Mouse (Mus musculus) CD8-positive naive resting alpha-beta T cell, adult 57 days (primary cell): ENCODE data around the gene Spc24. TPM values are rescaled to one million over a fixed set of nuclear protein-coding genes. Genes with fewer than 3 reads are reported as not detected.

ENCODE experiments used
- total RNA-seq: library from RNA; stranded (reverse); gene quantifications from one replicate; pipeline ENCODE4 v1.2.4, GENCODE M21; 2023

Gene Spc24
- total RNA-seq: 2.7 TPM

GRCm38 (mm10) chr9:21760155-21761088 lies at the start of gene Spc24:
Gene Spc24 (minus strand): TSS chr9:21760303.

DNA sequence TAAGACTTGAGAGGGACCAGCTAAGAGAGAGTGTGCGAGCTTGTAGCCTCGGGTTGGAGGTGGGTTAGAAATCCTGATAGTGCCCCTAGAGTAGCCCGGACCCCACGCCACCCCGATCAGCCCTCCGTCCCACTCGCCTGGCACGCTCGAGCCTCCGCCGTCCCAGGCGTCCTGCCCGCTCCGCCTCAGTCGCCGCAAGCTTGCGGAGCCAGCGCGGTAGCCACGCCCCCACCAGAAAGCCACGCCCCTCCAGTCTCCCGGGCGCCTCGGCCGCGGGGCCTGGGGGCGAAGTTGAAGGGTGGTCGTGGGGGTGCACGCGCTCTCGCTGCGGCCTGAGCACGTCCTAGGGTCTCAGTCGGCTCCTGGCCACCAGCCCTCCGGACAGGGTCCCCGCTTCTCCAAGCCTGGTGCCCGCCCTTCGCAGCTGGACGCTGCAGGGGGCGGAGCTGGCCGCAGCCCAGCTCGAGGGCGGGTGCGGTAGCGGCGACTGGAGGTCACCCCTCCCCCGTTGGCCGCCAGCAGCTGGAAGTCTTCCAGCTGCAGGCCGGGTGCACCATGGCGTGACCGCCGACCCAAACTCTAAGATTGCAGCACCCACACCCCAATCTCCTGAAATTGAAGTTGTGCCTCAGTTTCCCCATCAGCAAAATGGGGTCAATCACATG lies 38.4 kb upstream of the Spc24 start, which contains the start of gene Kank2:
Kank2 (minus strand) TSS at position 400 of the 665 bp plus-strand sequence.

DNA sequence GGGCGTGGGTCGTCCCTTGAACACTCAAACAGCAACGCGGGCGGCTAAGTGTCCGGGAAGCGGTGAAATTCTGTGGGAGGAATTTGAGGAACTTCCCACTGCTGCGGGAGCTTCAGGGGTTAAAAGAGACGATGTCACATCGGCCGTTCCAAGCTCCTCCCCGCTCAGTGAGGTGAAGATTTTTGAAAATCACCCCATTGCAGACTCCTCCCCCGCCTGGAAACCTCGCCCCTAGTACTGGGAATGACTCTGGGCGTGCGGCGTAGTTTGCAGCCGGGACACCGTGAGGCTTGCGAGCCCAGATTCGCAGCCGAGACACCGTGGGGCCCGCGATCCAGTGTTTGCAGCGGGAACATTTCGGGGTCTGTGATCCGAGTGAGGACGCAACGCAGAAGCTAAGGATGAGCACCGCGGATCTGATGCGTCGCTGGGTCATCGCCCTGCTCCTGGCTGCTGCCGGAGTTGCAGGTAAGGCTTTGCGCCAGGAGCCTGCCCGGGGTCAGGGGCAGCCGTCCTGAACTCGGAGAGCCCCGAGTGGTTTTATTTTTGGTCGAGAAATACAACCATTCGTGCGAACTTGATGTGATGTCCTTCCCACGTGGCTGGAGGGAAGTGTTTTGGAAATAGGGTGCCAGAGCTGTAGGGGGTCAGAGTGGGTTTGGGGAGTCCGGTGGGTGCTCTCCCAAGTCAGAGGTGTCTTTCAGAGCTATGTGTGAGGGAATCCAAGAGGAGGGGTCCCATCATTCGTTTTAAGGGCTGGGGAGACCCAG lies 36.5 kb downstream of the Spc24 start, which contains the start of gene Ldlr:
Ldlr (plus strand) TSS at position 107 of the 770 bp plus-strand sequence.

Other genes starting within 250 kb of the Spc24 start
- gene AB124611, start 234.1 kb downstream of the Spc24 start, total RNA-seq: 98.0 TPM
- gene Carm1, start 213.4 kb downstream of the Spc24 start, total RNA-seq: 73.5 TPM
- 26.6 TPM for gene Timm29, start 167.6 kb downstream of the Spc24 start, total RNA-seq
- gene Yipf2, start 167.5 kb downstream of the Spc24 start, total RNA-seq: 8.5 TPM
- 87.8 TPM for gene Smarca4, start 144.1 kb downstream of the Spc24 start, total RNA-seq
- 24.1 TPM for gene Ldlr, start 36.8 kb downstream of the Spc24 start, total RNA-seq
- not detected for gene Kank2, start 38.4 kb upstream of the Spc24 start, total RNA-seq
- gene Angptl8, start 75.2 kb upstream of the Spc24 start, total RNA-seq: not detected
- gene Dock6, start 92.3 kb upstream of the Spc24 start, total RNA-seq: 7.0 TPM
- gene Rab3d, start 157.9 kb upstream of the Spc24 start, total RNA-seq: 10.0 TPM
- gene Ccdc159, start 167.2 kb upstream of the Spc24 start, total RNA-seq: not detected
- gene Tmem205, start 167.3 kb upstream of the Spc24 start, total RNA-seq: not detected
- gene Plppr2, start 176.7 kb upstream of the Spc24 start, total RNA-seq: 0.31 TPM
- 7.4 TPM for gene Swsap1, start 195.5 kb upstream of the Spc24 start, total RNA-seq
- gene Epor, start 203.2 kb upstream of the Spc24 start, total RNA-seq: not detected
- gene Rgl3, start 229.1 kb upstream of the Spc24 start, total RNA-seq: not detected
- gene Ccdc151, start 242.3 kb upstream of the Spc24 start, total RNA-seq: not detected
- gene Prkcsh, start 242.5 kb upstream of the Spc24 start, total RNA-seq: 93.5 TPM